Mouse (Mus musculus) common myeloid progenitor, adult 5-6 weeks (primary cell): ENCODE measurements at regions not wholly inside any gene's neighbourhood (a gene's known extent, or its start where the extent isn't known, plus 50 kb on each side); places are given as distances from the start of the nearest gene placed in this dataset.
"Not testable (repeated sequence)": the region's sequence is repeated elsewhere in the genome, so short reads cannot be mapped to it uniquely, and the experiment has no call there.

Source experiments
- ATAC-seq: replicated peaks from 2 replicates; pipeline ENCODE4 v1.8.0; 2016; ENCODE audit warnings: low read depth, mild to moderate bottlenecking, moderate TSS enrichment, inconsistent platforms; ENCODE audit not compliant: poor library complexity, severe bottlenecking

- ATAC-seq: peak; percentile 65
These were observed 61.4 kb upstream of the Ptger2 start for GRCm38 (mm10) chr14:44926368-44927203.

- ATAC-seq: not testable (repeated sequence)
These were observed 62.6 kb upstream of the Ptgdr start for GRCm38 (mm10) chr14:44921786-44922185.

GRCm38 (mm10) chr14:44919389-44919788 lies 60.2 kb upstream of the Ptgdr start:
- peak; percentile 66 for ATAC-seq

- ATAC-seq: no peak
These were observed 56.5 kb upstream of the Ptgdr start for GRCm38 (mm10) chr14:44915627-44916026.

- no peak for ATAC-seq
These were observed 53.6 kb upstream of the Ptgdr start for GRCm38 (mm10) chr14:44912740-44913139.
